Mouse (Mus musculus) spleen, adult 18-20 months (tissue): ENCODE results near the gene Cenps.
"Not testable (repeated sequence)": the region's sequence is repeated elsewhere in the genome, so short reads cannot be mapped to it uniquely, and the experiment has no call there.

Source experiments
- DNase-seq, 2 experiments: peaks; one replicate each; pipeline ENCODE4 v3.0.0; 2022; ENCODE audit warnings: mixed read lengths in 2 of 2

The Cenps gene

GRCm38 (mm10) chr4:149136982-149137770 lies at the start of gene Cenps:
TSS of gene Cenps (minus strand) at chr4:149137629.
- DNase-seq = peak; percentile 77 to 93

GRCm38 (mm10) chr4:149182755-149183154 lies 45.3 kb upstream of the Cenps start:
- peak in 1 of 2 experiments; percentile 32 for DNase-seq

- DNase-seq = no peak
Observed at GRCm38 (mm10) chr4:149182192-149182591, 44.8 kb upstream of the Cenps start.

GRCm38 (mm10) chr4:149179573-149179972 lies 42.1 kb upstream of the Cenps start:
- DNase-seq = no peak

GRCm38 (mm10) chr4:149179160-149179559 lies 41.7 kb upstream of the Cenps start:
- no peak for DNase-seq

GRCm38 (mm10) chr4:149178328-149178727 lies 40.9 kb upstream of the Cenps start:
- DNase-seq = no peak

- no peak for DNase-seq
Observed at GRCm38 (mm10) chr4:149177046-149177445, 39.6 kb upstream of the Cenps start.

GRCm38 (mm10) chr4:149176645-149177044 lies 39.2 kb upstream of the Cenps start:
- no peak for DNase-seq

GRCm38 (mm10) chr4:149173661-149174060 lies 36.2 kb upstream of the Cenps start:
- no peak for DNase-seq

- no peak for DNase-seq
Observed at GRCm38 (mm10) chr4:149172666-149173065, 35.2 kb upstream of the Cenps start.

GRCm38 (mm10) chr4:149172083-149172482 lies 34.7 kb upstream of the Cenps start:
- DNase-seq = no peak

- no peak for DNase-seq
Observed at GRCm38 (mm10) chr4:149171581-149171981, 34.2 kb upstream of the Cenps start.

GRCm38 (mm10) chr4:149170394-149170931 lies 33.0 kb upstream of the Cenps start:
- no peak for DNase-seq

- not testable (repeated sequence) for DNase-seq
Observed at GRCm38 (mm10) chr4:149169926-149170325, 32.5 kb upstream of the Cenps start.

GRCm38 (mm10) chr4:149168016-149168415 lies 30.6 kb upstream of the Cenps start:
- DNase-seq = no peak

- peak; percentile 62 to 64 for DNase-seq
Observed at GRCm38 (mm10) chr4:149166957-149167611, 29.7 kb upstream of the Cenps start.

- DNase-seq = peak; percentile 91 to 95
Observed at GRCm38 (mm10) chr4:149166215-149166946, 29.0 kb upstream of the Cenps start, which contains the start of gene Pgd. TSS of gene Pgd (minus strand) at chr4:149166771.

GRCm38 (mm10) chr4:149164150-149164549 lies 26.7 kb upstream of the Cenps start:
- DNase-seq = no peak

GRCm38 (mm10) chr4:149163196-149163595 lies 25.8 kb upstream of the Cenps start:
- no peak for DNase-seq

- DNase-seq = no peak
Observed at GRCm38 (mm10) chr4:149161166-149161565, 23.7 kb upstream of the Cenps start.

- DNase-seq = no peak
Observed at GRCm38 (mm10) chr4:149159891-149160290, 22.5 kb upstream of the Cenps start.

GRCm38 (mm10) chr4:149159203-149159602 lies 21.8 kb upstream of the Cenps start:
- no peak for DNase-seq

- DNase-seq = no peak
Observed at GRCm38 (mm10) chr4:149157415-149157973, 20.1 kb upstream of the Cenps start.
